Mouse (Mus musculus) granulocyte monocyte progenitor cell, adult 5-6 weeks (primary cell): ENCODE results near the gene Rpl5. TPM values are rescaled to one million over a fixed set of nuclear protein-coding genes. Genes with fewer than 3 reads are reported as not detected.

Experiments used
- ATAC-seq: replicated peaks from 2 replicates; pipeline ENCODE4 v1.8.0; 2016; ENCODE audit warnings: mild to moderate bottlenecking, moderate TSS enrichment, inconsistent platforms; ENCODE audit not compliant: poor library complexity, severe bottlenecking
- total RNA-seq, 2 experiments: library from RNA; stranded (forward) in 1 of 2; stranded (reverse) in 1 of 2; fragments of 200-712, 200-1000 nt in 1 of 2; fragments of >200 nt in 1 of 2; fragmentation: Nextera tagmentation in 1 of 2; gene quantifications; 2 replicates each; pipeline ENCODE4 v1.2.3; 2014 to 2017

Rpl5 gene
- total RNA-seq, 2 experiments from 2014 or later: 433 to 457 TPM

DNA sequence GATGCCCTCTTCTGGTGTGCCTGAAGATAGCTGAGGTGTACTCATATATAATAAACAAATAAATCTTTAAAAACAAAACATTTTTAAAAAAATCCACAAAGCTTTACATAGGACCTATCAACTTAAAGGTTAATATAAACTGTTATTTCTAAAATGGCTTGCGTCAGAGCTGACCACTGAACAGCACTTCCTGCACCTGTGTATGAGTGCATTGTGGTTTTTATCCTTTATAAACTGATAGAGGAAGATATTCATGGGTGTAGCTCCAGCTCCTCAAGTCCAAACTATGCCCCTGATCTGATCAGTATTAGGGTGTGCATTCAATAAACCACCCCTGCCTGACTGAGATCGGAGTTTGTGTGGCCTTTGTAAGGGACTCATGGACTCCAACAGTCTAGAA, 38.6 kb downstream of the Rpl5 start:
- ATAC-seq: peak; percentile 64

DNA sequence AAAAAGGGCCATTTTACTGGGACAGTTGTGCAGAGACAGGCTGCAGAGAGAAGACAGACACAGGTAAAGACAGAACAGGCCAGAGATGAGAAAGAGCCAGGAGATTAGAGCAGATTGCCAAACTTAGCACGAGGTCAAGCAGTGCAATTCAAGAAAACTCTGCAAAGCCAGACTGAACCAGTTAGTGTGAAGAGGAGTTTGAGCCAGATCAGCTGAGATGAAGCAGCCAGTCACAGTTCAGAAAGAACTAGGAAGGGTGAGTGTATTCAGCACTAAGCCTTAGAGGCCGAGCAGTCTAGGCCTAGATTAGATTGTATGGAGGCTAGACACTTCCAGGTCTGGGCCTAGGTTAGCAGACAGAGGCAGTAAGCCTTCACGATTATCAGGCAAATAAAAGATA, 39.4 kb downstream of the Rpl5 start:
- no peak for ATAC-seq

GRCm38 (mm10) chr5:107941222-107941621, 40.9 kb downstream of the Rpl5 start:
- no peak for ATAC-seq

DNA sequence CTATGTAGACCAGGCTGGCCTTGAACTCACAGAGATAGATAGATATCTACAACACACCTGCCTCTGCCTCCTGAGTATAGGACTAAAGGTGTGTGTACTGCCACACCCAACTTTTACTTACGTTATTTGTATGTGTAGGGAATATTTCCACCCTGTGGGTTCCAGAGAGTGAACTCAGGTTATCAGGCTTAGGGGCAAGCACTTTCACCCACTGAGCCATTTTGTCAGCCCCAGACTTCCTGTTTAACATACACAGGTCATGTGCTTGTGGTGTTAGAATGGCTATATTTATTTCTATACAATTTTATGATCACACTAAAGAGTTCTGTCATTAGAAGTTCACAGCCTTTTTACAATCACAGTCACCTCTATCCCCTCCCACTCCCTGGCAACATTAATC, 42.6 kb downstream of the Rpl5 start:
- ATAC-seq: 0 out of 2 replicates have a peak, but pooled peaks have one; percentile 17

DNA sequence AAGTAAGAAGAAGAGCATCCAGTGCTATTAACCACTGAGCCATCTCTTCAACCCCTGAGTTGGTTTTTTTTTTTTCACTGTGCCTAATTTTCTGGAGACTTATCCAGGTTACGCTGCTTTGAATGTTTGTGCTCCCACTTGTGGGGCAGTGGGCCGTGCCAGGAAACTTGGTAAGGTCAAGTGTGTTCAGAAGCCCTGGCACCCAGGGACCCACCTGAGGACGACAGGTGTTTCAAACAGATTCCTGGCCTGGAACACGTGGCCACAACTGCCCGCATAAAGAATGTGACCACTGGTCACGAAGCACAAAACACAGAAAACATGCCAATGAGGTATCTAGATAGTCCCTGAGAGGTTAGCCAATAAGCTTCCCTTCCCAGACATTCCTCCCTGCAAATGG, 43.2 kb downstream of the Rpl5 start:
- no peak for ATAC-seq

DNA sequence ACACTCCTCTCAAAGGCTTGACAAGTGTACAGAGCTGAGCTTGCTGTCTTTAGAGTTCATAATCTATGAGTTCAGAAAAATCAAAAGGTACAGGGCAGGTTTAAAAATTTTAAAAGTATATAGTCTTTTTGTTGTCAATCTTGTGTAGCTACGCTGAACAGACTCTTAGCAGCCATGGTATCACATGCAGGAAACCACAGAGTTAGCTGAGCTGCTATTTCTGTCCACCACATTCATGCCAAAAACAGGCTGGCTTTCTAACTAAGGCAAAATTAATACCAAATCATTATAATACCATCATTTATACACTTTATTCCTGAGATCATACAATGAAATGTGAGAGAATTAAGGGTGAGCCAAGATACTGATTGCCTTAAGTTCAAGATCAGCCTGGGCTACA, 46.2 kb downstream of the Rpl5 start:
- ATAC-seq: no peak

GRCm38 (mm10) chr5:107947548-107947947, 47.2 kb downstream of the Rpl5 start:
- ATAC-seq: no peak

DNA sequence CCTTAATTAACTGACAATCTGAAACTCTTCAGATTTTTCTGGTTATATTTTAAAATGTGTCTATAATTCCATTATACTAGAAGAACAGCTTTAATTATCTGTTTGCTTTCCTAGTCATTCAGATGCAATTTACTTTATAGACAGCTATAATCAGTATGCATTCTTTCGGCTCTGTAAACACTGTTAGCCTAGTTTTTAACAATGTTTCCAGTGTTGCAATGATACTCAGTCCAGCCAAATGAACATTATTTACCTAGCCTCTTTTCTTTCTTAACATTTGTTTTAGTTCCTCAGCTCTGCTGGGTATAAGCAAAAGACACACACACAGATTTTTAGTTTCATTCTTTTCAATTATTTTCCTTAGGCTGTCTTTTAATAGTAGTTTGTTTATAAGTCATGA, 48.6 kb downstream of the Rpl5 start:
- ATAC-seq: no peak

DNA sequence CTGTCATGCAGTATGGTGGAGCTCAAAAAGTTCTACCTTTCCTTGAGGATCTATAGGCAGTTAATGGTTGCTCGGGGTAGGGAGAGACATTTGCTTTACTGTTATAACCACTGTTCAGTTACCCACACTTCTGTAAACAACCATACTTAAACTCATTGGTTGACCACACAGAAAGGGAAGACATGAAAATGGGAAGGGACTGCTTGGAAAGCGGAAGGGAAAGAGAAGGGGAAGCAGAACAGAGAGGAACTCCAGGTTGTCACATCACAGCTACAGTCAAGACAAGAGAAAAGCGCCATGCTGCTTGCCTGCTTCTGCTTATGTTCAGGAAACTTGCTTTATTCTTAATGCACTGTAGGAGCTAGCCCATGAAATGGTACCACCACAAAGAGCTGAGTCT, 49.3 kb downstream of the Rpl5 start:
- ATAC-seq: peak; percentile 88

- ATAC-seq: peak; percentile 88
These were observed 50.3 kb downstream of the Rpl5 start for GRCm38 (mm10) chr5:107950643-107951042.

Other genes starting within 250 kb of the Rpl5 start
- 42.2 and 60.6 TPM in 2 replicates for gene Gfi1, start 174.5 kb upstream of the Rpl5 start, total RNA-seq (2014; fragmentation: Nextera tagmentation)
- 53.9 and 54.4 TPM in 2 replicates for gene Gfi1, start 174.5 kb upstream of the Rpl5 start, total RNA-seq (2017)
- gene Ube2d2b, start 70.4 kb upstream of the Rpl5 start, total RNA-seq (2014; fragmentation: Nextera tagmentation): not detected in 2 replicates
- gene Ube2d2b, start 70.4 kb upstream of the Rpl5 start, total RNA-seq (2017): not detected in 2 replicates
- gene Evi5, start 25.4 kb upstream of the Rpl5 start, total RNA-seq (2014; fragmentation: Nextera tagmentation): 21.4 and 22.4 TPM in 2 replicates
- gene Evi5, start 25.4 kb upstream of the Rpl5 start, total RNA-seq (2017): 10.5 and 14.1 TPM in 2 replicates
- gene Fam69a, start 86.6 kb downstream of the Rpl5 start, total RNA-seq (2014; fragmentation: Nextera tagmentation): 21.8 and 32.0 TPM in 2 replicates
- 16.8 and 22.9 TPM in 2 replicates for gene Fam69a, start 86.6 kb downstream of the Rpl5 start, total RNA-seq (2017)
- gene Mtf2, start 165.2 kb downstream of the Rpl5 start, total RNA-seq (2014; fragmentation: Nextera tagmentation): 77.6 and 89.9 TPM in 2 replicates
- 131 and 135 TPM in 2 replicates for gene Mtf2, start 165.2 kb downstream of the Rpl5 start, total RNA-seq (2017)
- 60.2 and 62.0 TPM in 2 replicates for gene Tmed5, start 232.1 kb downstream of the Rpl5 start, total RNA-seq (2014; fragmentation: Nextera tagmentation)
- 92.9 and 106 TPM in 2 replicates for gene Tmed5, start 232.1 kb downstream of the Rpl5 start, total RNA-seq (2017)
- gene Ccdc18, start 232.4 kb downstream of the Rpl5 start, total RNA-seq (2014; fragmentation: Nextera tagmentation): 11.9 and 13.1 TPM in 2 replicates
- 23.4 and 32.6 TPM in 2 replicates for gene Ccdc18, start 232.4 kb downstream of the Rpl5 start, total RNA-seq (2017)